Mouse (Mus musculus) C3H10T1/2 (cell line): ENCODE results near the gene Sel1l. TPM values are rescaled to one million over a fixed set of nuclear protein-coding genes. Genes with fewer than 3 reads are reported as not detected.

Experiments used
- polyA plus RNA-seq, 2 experiments: library from polyadenylated mRNA; unstranded; fragments of >200 nt; fragmentation: generic; extraction: Trizol; gene quantifications; one replicate each; pipeline ENCODE4 v1.2.1; 2012; ENCODE audit warnings: missing spikeins in 2 of 2

The Sel1l gene
- 10 to 100 TPM in 1 of 2 experiments, 1 to 10 TPM in 1; 5.6 to 31.8 TPM for polyA plus RNA-seq

GRCm38 (mm10) chr12:91849045-91849467 lies at the start of gene Sel1l:
Gene Sel1l, minus strand, starts transcription at chr12:91849157.

GRCm38 (mm10) chr12:91787959-91788437 lies 61.0 kb downstream of the Sel1l start, which contains the start of gene Ston2:
Gene Ston2, minus strand, starts transcription at chr12:91788387.

Other genes starting within 250 kb of the Sel1l start
- under 1 TPM; 0.09 to 0.61 TPM for gene Ston2, start 60.8 kb downstream of the Sel1l start, polyA plus RNA-seq